Mouse (Mus musculus) testis, adult 2 months (tissue): ENCODE data around the gene Capza1.

Experiments
- CTCF ChIP-seq: fragments of 200-500 bp; IDR thresholded peaks from 2 replicates; pipeline ENCODE4 v1.5.1; 2012; ENCODE audit warnings: low read depth, mild to moderate bottlenecking, inconsistent platforms, low read length, moderate library complexity; ENCODE audit not compliant: control insufficient read depth, insufficient read depth, insufficient replicate concordance
- POLR2A ChIP-seq: fragments of 200-500 bp; IDR thresholded peaks from 2 replicates; pipeline ENCODE4 v1.6.1; 2012; ENCODE audit warnings: low read depth, mild to moderate bottlenecking, inconsistent platforms, low read length, moderate library complexity; ENCODE audit not compliant: control insufficient read depth

GRCm38 (mm10) chr3:104805539-104805938, 58.8 kb downstream of the Capza1 start:
- TF ChIP-seq CTCF (no peak), POLR2A (no peak)
